Mouse (Mus musculus) thymus, adult 2 months (tissue): ENCODE data around the gene 2610002M06Rik.

ENCODE experiments used
- CTCF ChIP-seq: fragments of 200-500 bp; IDR thresholded peaks from 2 replicates; pipeline ENCODE4 v1.5.1; 2012; ENCODE audit warnings: mild to moderate bottlenecking, control low read depth, low read length, moderate library complexity, borderline replicate concordance; ENCODE audit not compliant: control insufficient read depth, poor library complexity, insufficient read depth; ENCODE audit errors: extremely low read depth
- POLR2A ChIP-seq: fragments of 200-500 bp; IDR thresholded peaks from 2 replicates; pipeline ENCODE4 v1.6.1; 2012; ENCODE audit warnings: mild to moderate bottlenecking, low read length, control low read depth, moderate library complexity; ENCODE audit not compliant: control insufficient read depth, poor library complexity, insufficient read depth; ENCODE audit errors: extremely low read depth

DNA sequence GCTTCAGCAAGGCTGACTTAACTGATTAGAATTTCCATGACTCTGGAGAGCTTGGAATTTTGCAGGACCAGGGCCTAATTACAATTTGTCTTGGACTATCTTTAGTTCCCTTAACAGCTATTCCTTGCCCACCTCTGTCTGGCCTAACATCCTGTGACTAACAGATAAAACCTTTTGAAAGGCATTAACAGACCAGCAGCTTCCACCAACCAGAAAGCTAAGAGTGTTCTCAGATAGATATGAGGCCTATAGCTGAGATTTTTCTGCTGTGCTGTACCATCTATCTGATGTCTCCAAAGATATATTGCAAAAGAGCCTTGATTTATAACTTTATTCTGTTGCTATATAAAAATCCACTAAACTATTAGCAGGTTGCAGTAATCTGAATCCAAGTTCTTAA is 4.0 kb downstream of the 2610002M06Rik start:
- TF ChIP-seq POLR2A (no peak), CTCF (no peak)
